Mouse (Mus musculus): ENCODE measurements around the gene B9d2. TPM values are rescaled to one million over a fixed set of nuclear protein-coding genes. Genes with fewer than 3 reads are reported as not detected.

Gene B9d2
- polyA plus RNA-seq, 1 experiment from 2014 or later = 47.3 TPM

DNA sequence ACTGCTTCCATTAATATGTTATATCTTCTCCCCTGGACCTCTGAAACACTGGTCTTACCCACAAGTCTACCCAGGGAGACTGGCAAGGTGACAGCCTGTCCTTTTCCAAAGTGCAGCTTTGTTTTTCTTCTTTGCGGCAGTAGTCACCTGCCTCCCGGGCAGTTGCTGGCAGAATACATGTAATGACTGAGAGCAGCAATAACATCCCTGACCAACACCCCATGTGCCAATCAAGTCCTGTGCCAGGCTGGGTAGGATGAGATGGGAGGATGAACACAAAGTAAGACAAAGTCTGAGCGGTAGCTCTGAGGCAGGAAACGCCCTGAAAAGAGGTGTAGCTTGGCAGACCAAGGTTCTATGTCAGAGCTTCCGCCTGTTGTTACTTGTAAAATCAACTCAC, 47.2 kb downstream of the B9d2 start:
- ATAC-seq (replicated peaks) = no peak
- no peaks in the 10 kb centered on the region for H3K4me1 ChIP-seq
- 95% methylated on average over 5 of the region's 5 CpGs for WGBS
- H3K27me3 ChIP-seq (replicated peaks) = no peaks in the 10 kb centered on the region
- peaks cover 92% of the 10 kb centered on the region for H3K36me3 ChIP-seq (replicated peaks)
- no peaks in the 10 kb centered on the region for H3K9me3 ChIP-seq
- H3K9ac ChIP-seq = no peak overlapping the region
- no peak overlapping the region for H3K4me2 ChIP-seq
- no peak overlapping the region for H3K4me3 ChIP-seq
- no peak overlapping the region for H3K27ac ChIP-seq

DNA sequence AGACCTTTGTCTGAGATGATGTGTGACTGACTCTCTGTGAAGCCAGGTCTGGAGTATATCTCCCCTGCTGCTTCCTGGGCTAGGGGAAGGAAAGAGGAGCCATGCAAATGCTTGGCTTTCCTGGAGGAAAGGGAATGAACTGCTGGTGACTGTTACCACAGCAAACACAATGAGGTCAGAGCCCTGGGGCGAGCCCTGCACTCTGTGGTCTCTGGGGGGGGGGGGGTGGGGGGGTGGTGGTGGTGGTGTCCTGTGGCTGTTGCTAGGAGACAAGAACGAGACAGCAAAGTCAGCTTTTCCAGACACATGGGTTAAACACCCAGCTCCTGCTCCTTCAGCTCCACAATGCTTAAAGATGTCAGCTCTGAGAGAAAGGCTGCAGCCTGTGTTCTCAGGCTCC, 48.8 kb downstream of the B9d2 start:
- ATAC-seq (replicated peaks) = no peak
- peaks cover 92% of the 10 kb centered on the region for H3K36me3 ChIP-seq (replicated peaks)
- H3K4me2 ChIP-seq = no peak overlapping the region
- no peak overlapping the region for H3K4me3 ChIP-seq
- no peaks in the 10 kb centered on the region for H3K27me3 ChIP-seq (replicated peaks)
- no peaks in the 10 kb centered on the region for H3K9me3 ChIP-seq
- 33% methylated on average over 2 of the region's 2 CpGs for WGBS
- H3K27ac ChIP-seq = no peak overlapping the region
- H3K9ac ChIP-seq = no peak overlapping the region
- H3K4me1 ChIP-seq = no peaks in the 10 kb centered on the region

DNA sequence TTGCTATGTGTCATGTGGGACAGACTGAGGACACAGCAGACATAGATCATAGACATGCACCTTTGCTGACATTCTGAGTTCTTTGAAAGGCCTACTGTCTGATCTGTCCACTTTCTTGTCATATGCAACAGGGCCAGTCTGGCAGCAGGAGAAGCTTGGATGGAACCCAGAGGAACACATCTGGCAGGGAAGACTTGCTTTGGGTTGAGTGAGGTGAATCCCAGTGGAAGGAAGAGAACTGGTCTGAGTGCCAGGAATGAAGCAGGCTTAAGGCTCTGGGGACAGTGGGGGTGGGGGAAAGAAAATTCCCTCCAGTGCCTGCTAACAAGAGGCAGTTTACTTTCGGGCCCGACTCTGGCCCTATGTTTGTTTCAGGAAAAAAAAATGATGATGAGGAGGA, 49.3 kb downstream of the B9d2 start:
- WGBS = 96% methylated on average over 2 of the region's 2 CpGs
- no peak overlapping the region for H3K27ac ChIP-seq
- ATAC-seq (replicated peaks) = no peak

DNA sequence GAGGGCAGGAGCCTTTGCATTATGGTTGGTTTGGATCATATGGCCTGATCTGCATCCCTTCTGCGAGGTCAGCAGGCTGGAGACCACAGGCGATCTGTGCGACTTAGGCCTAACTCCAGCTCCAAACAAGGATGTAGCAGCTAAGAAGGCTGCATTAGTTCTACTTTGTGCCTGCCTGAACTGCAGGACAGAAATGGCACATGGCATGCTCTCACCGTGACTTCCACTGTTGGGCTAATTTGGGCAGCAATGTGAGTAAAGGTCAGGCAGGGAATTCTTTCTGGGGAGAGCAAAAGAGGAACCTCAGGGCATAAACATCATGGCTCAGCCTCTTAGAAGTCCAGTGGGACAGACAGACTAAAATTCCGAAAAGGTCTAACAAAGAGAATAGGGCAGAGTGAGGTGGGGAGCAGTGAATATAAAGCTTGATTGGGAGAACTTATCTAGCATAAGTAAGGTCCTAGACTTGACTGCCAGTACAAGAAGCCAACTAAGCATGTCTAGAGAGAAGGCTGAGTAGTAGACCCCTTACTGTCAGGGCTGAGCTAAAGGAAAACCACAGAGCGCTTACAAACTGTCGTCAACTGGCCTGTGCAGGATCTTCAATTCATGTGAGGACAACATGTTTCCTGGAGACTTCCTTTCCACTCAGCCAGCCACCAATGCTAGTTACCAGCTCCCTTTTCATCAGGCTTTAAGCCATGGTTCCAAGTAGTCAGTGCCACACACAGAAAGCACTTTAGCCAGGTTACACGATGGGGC, 50.9 kb downstream of the B9d2 start:
- ATAC-seq (replicated peaks) = no peak
- WGBS = 91% methylated on average over 8 of the region's 8 CpGs
- no peaks in the 10 kb centered on the region for H3K9me3 ChIP-seq
- peaks cover 91% of the 10 kb centered on the region for H3K36me3 ChIP-seq (replicated peaks)
- H3K27ac ChIP-seq = no peak overlapping the region
- no peaks in the 10 kb centered on the region for H3K27me3 ChIP-seq (replicated peaks)
- no peaks in the 10 kb centered on the region for H3K4me1 ChIP-seq
- no peak overlapping the region for H3K9ac ChIP-seq
- H3K4me2 ChIP-seq = no peak overlapping the region
- no peak overlapping the region for H3K4me3 ChIP-seq

More for the DNA sequence above, 49.3 kb downstream of the B9d2 start:
- no peaks in the 10 kb centered on the region for H3K9me3 ChIP-seq
- H3K4me1 ChIP-seq = no peaks in the 10 kb centered on the region
- H3K27me3 ChIP-seq (replicated peaks) = no peaks in the 10 kb centered on the region
- H3K36me3 ChIP-seq (replicated peaks) = peaks cover 92% of the 10 kb centered on the region
- no peak overlapping the region for H3K4me2 ChIP-seq
- no peak overlapping the region for H3K4me3 ChIP-seq
- H3K9ac ChIP-seq = no peak overlapping the region

DNA sequence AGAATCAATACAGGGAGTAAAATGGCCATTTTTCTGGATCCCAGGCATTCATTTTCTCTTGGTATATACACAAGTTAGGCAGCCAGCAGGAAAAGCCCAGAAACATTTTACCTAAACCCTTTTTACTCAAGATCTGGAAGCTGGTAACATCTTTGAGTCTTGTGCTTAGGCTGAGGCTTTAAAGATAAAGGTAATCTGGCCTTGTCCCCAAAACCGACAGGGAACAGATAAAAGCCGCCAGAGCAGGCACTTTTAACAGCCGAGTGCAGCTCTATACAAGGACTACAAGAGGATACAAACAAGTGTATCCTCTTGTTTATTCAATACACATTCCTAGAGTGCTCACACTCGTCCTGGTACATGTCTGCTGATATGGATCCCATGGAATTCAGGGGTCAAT, 54.4 kb downstream of the B9d2 start:
- Histone ChIP-seq H3K4me1 (no peaks in the 10 kb centered on the region), H3K27ac (no peak overlapping the region), H3K9me3 (no peaks in the 10 kb centered on the region), H3K9ac (no peak overlapping the region), H3K4me2 (no peak overlapping the region), H3K36me3 (replicated peaks) (peaks cover 81% of the 10 kb centered on the region), H3K27me3 (replicated peaks) (no peaks in the 10 kb centered on the region), H3K4me3 (no peak overlapping the region)
- ATAC-seq (replicated peaks) = no peak
- WGBS = 80% methylated on average over 4 of the region's 4 CpGs

Other genes starting within 250 kb of the B9d2 start
- gene Ceacam1, start 203.2 kb upstream of the B9d2 start, polyA plus RNA-seq (2015; fragmentation: Nextera tagmentation; extraction: Ambion mirVana) = 0.88 and 1.1 TPM in 2 replicates
- gene Ceacam2, start 140.9 kb upstream of the B9d2 start, polyA plus RNA-seq (2015; fragmentation: Nextera tagmentation; extraction: Ambion mirVana) = 0.13 and 0.34 TPM in 2 replicates
- gene Erich4, start 64.9 kb upstream of the B9d2 start, polyA plus RNA-seq (2015; fragmentation: Nextera tagmentation; extraction: Ambion mirVana) = not detected in 2 replicates
- gene Dmac2, start 61.4 kb upstream of the B9d2 start, polyA plus RNA-seq (2015; fragmentation: Nextera tagmentation; extraction: Ambion mirVana) = 44.2 and 45.3 TPM in 2 replicates
- 0.68 and 0.88 TPM in 2 replicates for gene B3gnt8, start 54.1 kb upstream of the B9d2 start, polyA plus RNA-seq (2015; fragmentation: Nextera tagmentation; extraction: Ambion mirVana)
- 42.7 and 43.5 TPM in 2 replicates for gene Bckdha, start 21.8 kb upstream of the B9d2 start, polyA plus RNA-seq (2015; fragmentation: Nextera tagmentation; extraction: Ambion mirVana)
- 41.0 and 44.9 TPM in 2 replicates for gene Exosc5, start 21.6 kb upstream of the B9d2 start, polyA plus RNA-seq (2015; fragmentation: Nextera tagmentation; extraction: Ambion mirVana)
- gene Tmem91, start 5.6 kb upstream of the B9d2 start, polyA plus RNA-seq (2015; fragmentation: Nextera tagmentation; extraction: Ambion mirVana) = 53.5 and 54.0 TPM in 2 replicates
- 0.56 and 1.0 TPM in 2 replicates for gene Tgfb1, start 6.2 kb downstream of the B9d2 start, polyA plus RNA-seq (2015; fragmentation: Nextera tagmentation; extraction: Ambion mirVana)
- gene Ccdc97, start 38.3 kb downstream of the B9d2 start, polyA plus RNA-seq (2015; fragmentation: Nextera tagmentation; extraction: Ambion mirVana) = 39.5 and 40.2 TPM in 2 replicates
- 43.6 and 44.4 TPM in 2 replicates for gene Hnrnpul1, start 74.0 kb downstream of the B9d2 start, polyA plus RNA-seq (2015; fragmentation: Nextera tagmentation; extraction: Ambion mirVana)
- 20.2 and 22.2 TPM in 2 replicates for gene Axl, start 107.9 kb downstream of the B9d2 start, polyA plus RNA-seq (2015; fragmentation: Nextera tagmentation; extraction: Ambion mirVana)
- 1.9 and 2.2 TPM in 2 replicates for gene Cyp2s1, start 136.1 kb downstream of the B9d2 start, polyA plus RNA-seq (2015; fragmentation: Nextera tagmentation; extraction: Ambion mirVana)
- not detected in 2 replicates for gene Cyp2b10, start 216.8 kb downstream of the B9d2 start, polyA plus RNA-seq (2015; fragmentation: Nextera tagmentation; extraction: Ambion mirVana)

All from midbrain, embryonic 15.5 days (tissue).